Mouse (Mus musculus): ENCODE measurements around the gene Itpr1. TPM values are rescaled to one million over a fixed set of nuclear protein-coding genes. Genes with fewer than 3 reads are reported as not detected.

The Itpr1 gene
- total and polyA plus RNA-seq, 3 experiments, result 9.3 to 25.7 (median 19.0) TPM

DNA sequence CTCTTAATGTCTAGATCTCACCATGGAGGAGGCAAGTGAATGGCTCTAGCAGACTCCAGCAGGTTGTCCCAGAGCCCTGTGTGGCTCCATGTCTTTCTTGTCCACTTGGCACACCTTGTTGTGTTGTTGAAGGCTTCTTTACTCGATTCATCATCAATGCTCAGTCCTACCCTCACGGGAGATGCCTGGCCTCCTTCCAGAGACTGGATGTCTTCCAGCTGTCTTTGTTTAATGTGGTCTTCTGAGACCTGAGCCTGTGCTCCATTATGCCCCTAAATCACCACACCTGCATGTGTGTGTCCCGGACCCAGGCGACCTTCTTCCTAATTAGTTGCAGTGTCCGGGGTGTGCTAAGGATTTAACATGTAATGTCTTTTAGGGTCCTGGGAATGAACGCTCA lies 254.7 kb downstream of the Itpr1 start:
- Histone ChIP-seq H3K4me1 (ENCODE audit: insufficient read depth, low read depth, low read length) (no peaks in the 10 kb centered on the region), H3K36me3 (replicated peaks) (peaks cover 20% of the 10 kb centered on the region), H3K4me3 (ENCODE audit: low read depth, low read length) (no peak overlapping the region), H3K9me3 (replicated peaks) (no peaks in the 10 kb centered on the region), H3K27me3 (ENCODE audit: insufficient read depth, low read length) (no peaks in the 10 kb centered on the region)
- ATAC-seq (ENCODE audit: extremely low read depth, insufficient number of reproducible peaks, low FRiP score, poor library complexity, severe bottlenecking) (no peak), DNase-seq (ENCODE audit: low spot score) (no peak)
- no peak for TF ChIP-seq TAL1 (conservative IDR thresholded peaks at IDR 0.05; ENCODE audit: low read depth, low read length)
- no peak for TF ChIP-seq CTCF (IDR thresholded peaks at IDR 0.05; ENCODE audit: low read depth, low read length)
- no peak for TF ChIP-seq GATA1 (IDR thresholded peaks at IDR 0.05; ENCODE audit: borderline replicate concordance, low read length)
- no peak for TF ChIP-seq POLR2AphosphoS5 (IDR thresholded peaks at IDR 0.05; ENCODE audit: insufficient replicate concordance, low read depth, low read length)
- no peak for TF ChIP-seq GATA2 (IDR thresholded peaks at IDR 0.05; ENCODE audit: borderline replicate concordance, low read depth, low read length)

DNA sequence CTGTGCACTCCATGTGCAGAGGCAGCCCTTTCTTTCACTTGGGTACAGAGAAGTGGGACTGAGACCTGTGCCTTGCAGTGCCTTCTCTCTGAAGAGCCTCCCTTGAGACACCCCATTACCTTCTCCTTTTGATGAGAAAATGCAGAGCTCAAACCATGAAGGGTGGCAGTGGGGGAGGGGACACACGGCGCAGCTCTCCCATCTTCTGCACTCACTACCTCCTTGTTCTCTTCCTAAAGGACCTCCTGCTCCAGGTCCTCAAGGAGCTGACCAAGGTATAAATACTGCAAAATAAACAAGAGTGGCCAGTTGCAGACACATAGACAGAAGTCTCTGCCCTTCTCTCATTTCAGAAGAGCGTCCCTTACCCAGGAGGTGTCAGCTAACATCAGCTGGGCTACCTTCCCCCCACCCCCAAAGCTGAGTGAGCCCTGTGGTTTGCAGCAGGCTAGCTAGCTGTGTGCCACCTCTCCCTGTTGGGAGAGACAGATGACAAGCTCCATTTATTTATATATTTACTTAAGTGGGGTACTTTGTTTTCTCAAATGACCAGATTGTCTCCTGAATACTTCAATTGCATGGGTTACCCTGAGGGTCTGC lies 255.4 kb downstream of the Itpr1 start:
- peaks cover 21% of the 10 kb centered on the region for H3K36me3 ChIP-seq (replicated peaks)
- ATAC-seq (ENCODE audit: extremely low read depth, insufficient number of reproducible peaks, low FRiP score, poor library complexity, severe bottlenecking), result no peak
- H3K4me3 ChIP-seq (ENCODE audit: low read depth, low read length), result no peak overlapping the region
- no peaks in the 10 kb centered on the region for H3K9me3 ChIP-seq (replicated peaks)
- no peak for DNase-seq (ENCODE audit: low spot score)
- no peaks in the 10 kb centered on the region for H3K4me1 ChIP-seq (ENCODE audit: insufficient read depth, low read depth, low read length)
- no peaks in the 10 kb centered on the region for H3K27me3 ChIP-seq (ENCODE audit: insufficient read depth, low read length)
- TF ChIP-seq GATA2 (IDR thresholded peaks at IDR 0.05; ENCODE audit: borderline replicate concordance, low read depth, low read length), result no peak
- TF ChIP-seq TAL1 (conservative IDR thresholded peaks at IDR 0.05; ENCODE audit: low read depth, low read length), result no peak
- no peak for TF ChIP-seq POLR2AphosphoS5 (IDR thresholded peaks at IDR 0.05; ENCODE audit: insufficient replicate concordance, low read depth, low read length)
- TF ChIP-seq GATA1 (IDR thresholded peaks at IDR 0.05; ENCODE audit: borderline replicate concordance, low read length), result no peak
- no peak for TF ChIP-seq CTCF (IDR thresholded peaks at IDR 0.05; ENCODE audit: low read depth, low read length)

DNA sequence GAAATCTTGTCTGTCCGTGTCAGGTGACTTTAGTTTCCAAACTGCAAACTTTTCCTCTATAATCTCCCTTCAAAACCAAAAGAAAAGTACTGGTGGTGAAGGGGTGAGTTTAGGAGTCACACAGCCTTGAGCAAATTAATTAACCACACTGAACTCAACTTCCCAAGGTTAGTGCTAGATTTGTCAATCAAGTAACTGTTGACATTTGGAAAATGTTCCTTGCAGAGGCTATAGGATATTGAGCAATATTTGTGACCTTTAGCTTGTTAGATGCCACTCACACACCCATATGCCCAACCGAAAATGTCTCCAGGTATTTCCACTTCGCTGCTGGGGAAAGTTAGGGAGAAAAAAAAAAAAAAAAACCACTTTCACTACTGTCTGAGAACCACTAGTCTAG lies 259.0 kb downstream of the Itpr1 start:
- Histone ChIP-seq H3K4me1 (ENCODE audit: insufficient read depth, low read depth, low read length) (no peaks in the 10 kb centered on the region), H3K36me3 (replicated peaks) (peaks cover 36% of the 10 kb centered on the region), H3K9me3 (replicated peaks) (no peaks in the 10 kb centered on the region), H3K4me3 (ENCODE audit: low read depth, low read length) (no peak overlapping the region), H3K27me3 (ENCODE audit: insufficient read depth, low read length) (no peaks in the 10 kb centered on the region)
- ATAC-seq (ENCODE audit: extremely low read depth, insufficient number of reproducible peaks, low FRiP score, poor library complexity, severe bottlenecking), result no peak
- no peak for DNase-seq (ENCODE audit: low spot score)
- TF ChIP-seq TAL1 (conservative IDR thresholded peaks at IDR 0.05; ENCODE audit: low read depth, low read length) (no peak), GATA1 (IDR thresholded peaks at IDR 0.05; ENCODE audit: borderline replicate concordance, low read length) (no peak), POLR2AphosphoS5 (IDR thresholded peaks at IDR 0.05; ENCODE audit: insufficient replicate concordance, low read depth, low read length) (no peak), GATA2 (IDR thresholded peaks at IDR 0.05; ENCODE audit: borderline replicate concordance, low read depth, low read length) (no peak), CTCF (IDR thresholded peaks at IDR 0.05; ENCODE audit: low read depth, low read length) (no peak)

DNA sequence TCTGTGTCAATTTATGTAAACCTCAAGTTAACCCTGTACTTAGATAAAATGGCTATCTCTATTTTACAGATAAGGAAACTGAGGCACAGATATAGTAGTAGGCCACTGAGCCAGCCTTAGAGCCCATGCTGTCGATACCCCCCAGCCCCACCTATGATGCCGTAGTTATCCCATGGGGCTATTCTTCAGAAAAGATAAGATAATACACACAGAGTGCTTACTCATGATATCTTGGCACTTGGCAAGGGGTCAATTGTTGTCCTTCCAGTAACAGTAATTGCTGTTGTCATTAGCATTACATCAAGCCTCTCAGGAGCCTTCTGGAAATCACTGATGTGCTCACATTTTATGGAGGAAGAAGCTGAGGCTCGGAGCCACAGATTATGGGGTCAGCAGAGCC lies 259.9 kb downstream of the Itpr1 start:
- DNase-seq (ENCODE audit: low spot score), result no peak
- TF ChIP-seq TAL1 (conservative IDR thresholded peaks at IDR 0.05; ENCODE audit: low read depth, low read length) (no peak), GATA1 (IDR thresholded peaks at IDR 0.05; ENCODE audit: borderline replicate concordance, low read length) (no peak), POLR2AphosphoS5 (IDR thresholded peaks at IDR 0.05; ENCODE audit: insufficient replicate concordance, low read depth, low read length) (no peak), CTCF (IDR thresholded peaks at IDR 0.05; ENCODE audit: low read depth, low read length) (no peak), GATA2 (IDR thresholded peaks at IDR 0.05; ENCODE audit: borderline replicate concordance, low read depth, low read length) (no peak)
- Histone ChIP-seq H3K27me3 (ENCODE audit: insufficient read depth, low read length) (no peaks in the 10 kb centered on the region), H3K36me3 (replicated peaks) (peaks cover 38% of the 10 kb centered on the region), H3K4me3 (ENCODE audit: low read depth, low read length) (no peak overlapping the region), H3K4me1 (ENCODE audit: insufficient read depth, low read depth, low read length) (no peaks in the 10 kb centered on the region), H3K9me3 (replicated peaks) (no peaks in the 10 kb centered on the region)
- no peak for ATAC-seq (ENCODE audit: extremely low read depth, insufficient number of reproducible peaks, low FRiP score, poor library complexity, severe bottlenecking)

DNA sequence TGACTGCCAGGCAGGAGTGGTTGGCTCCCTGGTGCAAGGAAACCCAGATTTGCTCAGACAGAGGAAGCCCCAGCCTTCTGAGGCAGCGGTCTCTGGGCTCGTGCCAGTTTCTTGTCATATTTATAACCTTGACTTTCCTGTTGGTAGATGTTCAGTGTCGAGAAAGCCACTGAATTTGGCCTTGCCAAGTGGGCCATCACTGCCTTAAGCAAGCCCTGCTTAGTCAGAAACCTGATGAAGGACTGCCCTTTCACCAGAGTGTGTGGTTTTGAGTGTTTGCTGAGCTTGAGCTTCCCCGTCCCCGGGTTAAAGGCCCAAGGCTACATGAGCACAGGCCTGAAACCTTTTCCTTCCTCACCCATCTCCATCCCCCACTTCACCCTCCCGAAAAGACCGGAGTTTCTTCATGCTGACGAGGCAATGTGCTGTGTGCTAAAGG lies 263.9 kb downstream of the Itpr1 start:
- Histone ChIP-seq H3K4me3 (ENCODE audit: low read depth, low read length) (no peak overlapping the region), H3K4me1 (ENCODE audit: insufficient read depth, low read depth, low read length) (no peaks in the 10 kb centered on the region), H3K27me3 (ENCODE audit: insufficient read depth, low read length) (no peaks in the 10 kb centered on the region), H3K36me3 (replicated peaks) (peaks cover 35% of the 10 kb centered on the region), H3K9me3 (replicated peaks) (no peaks in the 10 kb centered on the region)
- DNase-seq (ENCODE audit: low spot score) (no peak), ATAC-seq (ENCODE audit: extremely low read depth, insufficient number of reproducible peaks, low FRiP score, poor library complexity, severe bottlenecking) (no peak)
- TF ChIP-seq CTCF (IDR thresholded peaks at IDR 0.05; ENCODE audit: low read depth, low read length) (no peak), GATA2 (IDR thresholded peaks at IDR 0.05; ENCODE audit: borderline replicate concordance, low read depth, low read length) (no peak), POLR2AphosphoS5 (IDR thresholded peaks at IDR 0.05; ENCODE audit: insufficient replicate concordance, low read depth, low read length) (no peak), GATA1 (IDR thresholded peaks at IDR 0.05; ENCODE audit: borderline replicate concordance, low read length) (no peak), TAL1 (conservative IDR thresholded peaks at IDR 0.05; ENCODE audit: low read depth, low read length) (no peak)

DNA sequence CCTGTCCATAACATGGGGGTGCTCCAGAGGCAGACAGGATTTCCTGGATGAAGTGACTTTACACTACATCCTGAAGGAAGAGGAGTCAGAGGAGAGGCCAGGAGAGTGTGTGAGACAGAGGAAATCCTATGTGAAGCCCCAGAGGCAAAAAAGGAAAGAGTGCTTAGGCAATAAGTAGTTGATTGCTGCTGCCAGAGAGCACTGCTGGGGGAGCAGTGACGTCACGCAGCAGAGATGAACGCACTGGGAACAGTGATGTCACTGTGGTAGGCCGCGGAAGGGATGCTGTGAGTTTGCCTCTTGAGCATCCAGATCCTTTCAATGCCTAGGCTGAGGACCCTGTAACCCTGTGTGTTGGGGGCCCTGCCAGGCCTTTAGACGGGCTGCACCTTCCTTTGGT lies 264.7 kb downstream of the Itpr1 start:
- DNase-seq (ENCODE audit: low spot score), result no peak
- no peak for ATAC-seq (ENCODE audit: extremely low read depth, insufficient number of reproducible peaks, low FRiP score, poor library complexity, severe bottlenecking)
- Histone ChIP-seq H3K9me3 (replicated peaks) (no peaks in the 10 kb centered on the region), H3K27me3 (ENCODE audit: insufficient read depth, low read length) (no peaks in the 10 kb centered on the region), H3K4me3 (ENCODE audit: low read depth, low read length) (no peak overlapping the region), H3K36me3 (replicated peaks) (peaks cover 41% of the 10 kb centered on the region), H3K4me1 (ENCODE audit: insufficient read depth, low read depth, low read length) (no peaks in the 10 kb centered on the region)
- no peak for TF ChIP-seq TAL1 (conservative IDR thresholded peaks at IDR 0.05; ENCODE audit: low read depth, low read length)
- TF ChIP-seq GATA2 (IDR thresholded peaks at IDR 0.05; ENCODE audit: borderline replicate concordance, low read depth, low read length), result no peak
- no peak for TF ChIP-seq CTCF (IDR thresholded peaks at IDR 0.05; ENCODE audit: low read depth, low read length)
- no peak for TF ChIP-seq GATA1 (IDR thresholded peaks at IDR 0.05; ENCODE audit: borderline replicate concordance, low read length)
- TF ChIP-seq POLR2AphosphoS5 (IDR thresholded peaks at IDR 0.05; ENCODE audit: insufficient replicate concordance, low read depth, low read length), result no peak
